Mouse (Mus musculus): Measurements from ENCODE around the gene Nhlrc3. TPM values are rescaled to one million over a fixed set of nuclear protein-coding genes. Genes with fewer than 3 reads are reported as not detected.
A peak's percentile ranks its signal among the peaks of the same experiment; 100 is the strongest.

Gene Nhlrc3
- 13.5 and 13.7 TPM in 2 replicates for polyA plus RNA-seq (2016; fragmentation: Nextera tagmentation; extraction: Ambion mirVana)

GRCm38 (mm10) chr3:53463046-53463764 lies at the start of gene Nhlrc3, which contains the start of gene Proser1:
Gene Nhlrc3 (minus strand): TSS chr3:53463332.
Gene Proser1 (plus strand): TSS chr3:53463666.
- Histone ChIP-seq H3K27me3 (no peaks in the 10 kb centered on the region), H3K9ac (peak within 1 kb of the TSS; percentile 88), H3K4me3 (peak within 1 kb of the TSS; percentile 80), H3K36me3 (peaks cover 20% of the 10 kb centered on the region; the same call in 1 of the 2 replicates), H3K4me1 (peaks cover 38% of the 10 kb centered on the region), H3K27ac (peak within 1 kb of the TSS; percentile 90), H3K9me3 (replicated peaks) (no peaks in the 10 kb centered on the region), H3K4me2 (replicated peaks) (peak within 1 kb of the TSS; percentile 72)
- ATAC-seq (ENCODE audit: low FRiP score), result peak; percentile 98
- under 1% methylated on average over 52 of the region's 52 CpGs for WGBS

DNA sequence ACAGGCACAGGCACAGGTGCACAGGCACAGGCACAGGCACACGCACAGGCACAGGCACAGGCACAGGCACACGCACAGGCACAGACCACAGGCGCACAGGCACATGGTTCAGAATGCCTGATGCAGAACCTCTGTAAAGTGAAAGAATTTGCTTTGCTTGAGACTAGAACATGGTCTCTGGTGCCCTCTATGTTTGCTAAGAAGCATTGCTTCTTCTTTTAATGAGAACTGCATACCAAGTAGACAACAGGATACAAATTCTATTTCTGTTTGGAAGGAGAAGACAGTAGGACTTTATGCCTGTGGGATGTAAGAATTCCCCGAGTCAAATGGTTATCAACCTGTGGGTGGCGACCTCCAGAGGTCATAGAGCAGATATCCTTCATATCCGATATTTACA lies 39.3 kb upstream of the Nhlrc3 start:
- Histone ChIP-seq H3K9me3 (replicated peaks) (no peaks in the 10 kb centered on the region), H3K4me2 (replicated peaks) (no peak overlapping the region), H3K36me3 (no peaks in the 10 kb centered on the region), H3K27ac (no peak overlapping the region), H3K9ac (no peak overlapping the region), H3K4me1 (no peaks in the 10 kb centered on the region), H3K4me3 (no peak overlapping the region), H3K27me3 (no peaks in the 10 kb centered on the region)
- 72% methylated on average over 6 of the region's 6 CpGs for WGBS
- ATAC-seq (ENCODE audit: low FRiP score), result no peak

- no peak overlapping the region for H3K9ac ChIP-seq
- whole genome bisulfite sequencing, result 88% methylated on average over 6 of the region's 6 CpGs
- no peaks in the 10 kb centered on the region for H3K27me3 ChIP-seq
- no peak overlapping the region for H3K4me3 ChIP-seq
- H3K9me3 ChIP-seq (replicated peaks), result no peaks in the 10 kb centered on the region
- no peaks in the 10 kb centered on the region for H3K4me1 ChIP-seq
- H3K36me3 ChIP-seq, result no peaks in the 10 kb centered on the region
- no peak overlapping the region for H3K4me2 ChIP-seq (replicated peaks)
- no peak for ATAC-seq (ENCODE audit: low FRiP score)
- no peak overlapping the region for H3K27ac ChIP-seq
Observed at GRCm38 (mm10) chr3:53498351-53498905, 35.3 kb upstream of the Nhlrc3 start.

DNA sequence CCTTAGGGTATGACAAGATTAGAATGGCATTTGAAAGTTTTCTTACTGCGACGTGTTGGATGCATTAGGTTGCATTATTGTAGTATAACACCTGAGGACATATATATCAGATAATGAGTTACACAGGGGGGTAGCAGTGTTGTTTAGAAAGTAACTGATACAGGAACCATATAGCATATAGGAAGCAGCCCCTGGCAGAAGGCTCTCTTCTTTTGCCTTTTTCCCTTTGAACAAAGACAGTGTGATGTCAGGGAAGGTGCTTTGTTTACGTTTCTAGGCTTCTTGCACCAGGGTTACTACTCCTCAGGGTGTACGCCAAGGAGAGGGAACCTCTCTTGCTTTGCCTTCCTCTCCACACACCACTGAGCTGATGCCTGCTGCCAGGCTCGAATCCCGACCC lies 25.2 kb upstream of the Nhlrc3 start, which contains the start of gene Stoml3:
TSS of gene Stoml3 (plus strand) at position 301 of the 400 bp plus-strand sequence.
- H3K9me3 ChIP-seq (replicated peaks), result no peaks in the 10 kb centered on the region
- 78% methylated on average over 6 of the region's 6 CpGs for WGBS
- no peak within 1 kb of the TSS for H3K4me2 ChIP-seq (replicated peaks)
- no peak within 1 kb of the TSS for H3K27ac ChIP-seq
- no peaks in the 10 kb centered on the region for H3K36me3 ChIP-seq
- no peak within 1 kb of the TSS for H3K9ac ChIP-seq
- no peak within 1 kb of the TSS for H3K4me3 ChIP-seq
- ATAC-seq (ENCODE audit: low FRiP score), result no peak
- 0 out of 2 replicates have a peak, but pooled peaks cover 2% of the 10 kb centered on the region for H3K4me1 ChIP-seq
- H3K27me3 ChIP-seq, result no peaks in the 10 kb centered on the region

DNA sequence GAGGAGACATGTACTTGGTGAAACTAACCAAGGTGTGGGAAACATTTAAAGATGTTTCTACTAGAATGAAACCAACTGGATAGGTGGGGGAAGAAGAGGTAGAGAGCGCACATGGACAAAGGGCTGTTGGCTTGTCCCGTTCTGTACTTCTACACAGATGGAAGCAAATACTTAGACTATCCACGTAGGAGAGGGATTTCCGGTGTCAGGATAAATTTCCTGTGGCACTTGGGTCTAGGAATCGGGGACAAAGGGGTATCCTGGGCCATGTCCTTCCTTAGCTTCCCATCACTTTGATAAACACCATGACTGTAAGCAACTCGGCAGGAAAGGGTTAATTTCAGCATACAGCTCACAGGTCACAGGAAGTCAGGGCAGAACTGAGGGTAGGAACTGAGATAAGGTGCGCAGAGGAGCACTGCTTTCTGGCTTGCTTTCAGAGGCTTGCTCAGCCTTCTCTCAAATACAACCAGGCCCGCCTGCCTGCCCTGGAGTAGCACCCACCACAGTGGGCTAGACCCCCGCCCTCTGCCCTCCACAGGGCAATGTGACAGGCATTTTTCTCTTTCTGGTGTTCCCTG lies 24.0 kb upstream of the Nhlrc3 start:
- H3K9me3 ChIP-seq (replicated peaks), result no peaks in the 10 kb centered on the region
- peaks cover 7% of the 10 kb centered on the region for H3K36me3 ChIP-seq
- H3K4me3 ChIP-seq, result no peak overlapping the region
- 0 out of 2 replicates have a peak, but pooled peaks cover 2% of the 10 kb centered on the region for H3K4me1 ChIP-seq
- ATAC-seq (ENCODE audit: low FRiP score), result no peak
- no peak overlapping the region for H3K9ac ChIP-seq
- 79% methylated on average over 9 of the region's 9 CpGs for WGBS
- H3K27me3 ChIP-seq, result no peaks in the 10 kb centered on the region
- no peak overlapping the region for H3K27ac ChIP-seq
- H3K4me2 ChIP-seq (replicated peaks), result no peak overlapping the region

- Histone ChIP-seq H3K36me3 (peaks cover 11% of the 10 kb centered on the region), H3K4me1 (0 out of 2 replicates have a peak, but pooled peaks cover 2% of the 10 kb centered on the region), H3K9ac (no peak overlapping the region), H3K4me2 (replicated peaks) (no peak overlapping the region), H3K4me3 (no peak overlapping the region), H3K9me3 (replicated peaks) (no peaks in the 10 kb centered on the region), H3K27me3 (no peaks in the 10 kb centered on the region), H3K27ac (no peak overlapping the region)
- WGBS, result 77% methylated on average over 10 of the region's 10 CpGs
- no peak for ATAC-seq (ENCODE audit: low FRiP score)
Observed at GRCm38 (mm10) chr3:53486561-53486960, 23.4 kb upstream of the Nhlrc3 start.

DNA sequence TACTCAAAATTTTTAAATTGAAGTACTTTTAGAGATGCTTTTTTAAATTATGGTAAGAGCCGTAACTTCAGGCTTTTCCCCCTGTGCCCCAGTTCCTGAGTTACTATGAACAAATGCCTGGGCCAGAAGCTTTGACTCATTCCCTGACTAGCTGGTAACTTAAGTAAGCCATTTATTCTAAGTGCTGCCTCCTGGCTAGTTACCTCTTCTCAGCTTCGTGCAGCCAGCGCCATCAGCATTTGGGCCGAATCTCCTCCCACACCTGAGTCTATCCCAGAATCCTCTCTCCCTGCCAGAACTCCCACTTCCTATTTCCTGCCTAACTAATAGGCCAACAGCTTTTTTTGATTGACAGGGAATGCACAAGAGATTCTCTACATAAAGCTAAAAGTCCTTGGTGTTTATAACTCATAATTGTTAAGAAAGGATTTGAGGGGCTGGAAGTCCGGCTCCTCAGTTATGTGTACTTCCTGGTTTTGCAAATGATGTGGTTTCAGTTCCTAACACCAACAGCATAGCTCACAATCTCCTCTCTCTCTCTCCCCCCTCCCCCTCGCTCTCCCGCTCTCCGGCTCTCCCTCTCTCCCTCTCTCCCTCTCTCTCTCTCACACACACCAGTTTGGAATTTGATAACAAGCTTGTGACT lies 20.4 kb upstream of the Nhlrc3 start:
- H3K4me1 ChIP-seq, result 0 out of 2 replicates have a peak, but pooled peaks cover 2% of the 10 kb centered on the region
- H3K27ac ChIP-seq, result no peak overlapping the region
- H3K9ac ChIP-seq, result no peak overlapping the region
- WGBS, result 85% methylated on average over 8 of the region's 8 CpGs
- ATAC-seq (ENCODE audit: low FRiP score), result no peak
- no peaks in the 10 kb centered on the region for H3K27me3 ChIP-seq
- H3K4me3 ChIP-seq, result no peak overlapping the region
- H3K9me3 ChIP-seq (replicated peaks), result no peaks in the 10 kb centered on the region
- no peak overlapping the region for H3K4me2 ChIP-seq (replicated peaks)
- H3K36me3 ChIP-seq, result peaks cover 37% of the 10 kb centered on the region

DNA sequence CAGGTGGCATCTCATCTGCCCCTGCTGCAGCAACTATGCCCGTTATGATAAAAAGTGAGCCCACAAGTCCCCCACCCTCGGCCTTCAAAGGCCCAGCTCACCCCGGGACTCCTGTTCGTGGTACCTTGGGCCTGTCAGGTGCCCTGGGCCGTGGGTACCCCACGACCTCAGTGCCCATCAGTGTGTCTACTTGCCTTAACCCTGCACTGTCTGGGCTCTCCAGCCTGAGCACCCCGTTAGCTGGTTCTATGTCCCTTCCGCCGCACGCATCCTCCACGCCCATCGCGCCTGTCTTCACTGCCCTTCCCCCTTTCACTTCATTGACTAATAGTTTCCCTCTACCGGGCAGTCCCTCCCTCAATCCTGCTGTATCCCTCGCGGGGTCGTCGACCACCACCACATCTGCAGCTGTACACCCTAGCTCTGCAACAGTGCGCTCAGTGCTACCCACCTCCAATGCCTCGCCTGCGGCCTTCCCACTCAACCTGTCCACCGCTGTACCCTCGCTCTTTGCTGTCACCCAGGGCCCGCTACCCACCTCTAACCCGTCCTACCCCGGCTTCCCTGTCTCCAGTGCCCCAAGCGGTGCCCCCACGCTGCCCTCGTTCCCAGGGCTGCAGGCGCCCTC lies 15.4 kb upstream of the Nhlrc3 start:
- Histone ChIP-seq H3K9me3 (replicated peaks) (no peaks in the 10 kb centered on the region), H3K9ac (no peak overlapping the region), H3K36me3 (peaks cover 84% of the 10 kb centered on the region), H3K4me2 (replicated peaks) (no peak overlapping the region), H3K4me1 (no peaks in the 10 kb centered on the region), H3K4me3 (no peak overlapping the region), H3K27ac (no peak overlapping the region), H3K27me3 (no peaks in the 10 kb centered on the region)
- 94% methylated on average over 30 of the region's 30 CpGs for WGBS
- ATAC-seq (ENCODE audit: low FRiP score), result no peak; the same call in 1 of the 2 replicates

DNA sequence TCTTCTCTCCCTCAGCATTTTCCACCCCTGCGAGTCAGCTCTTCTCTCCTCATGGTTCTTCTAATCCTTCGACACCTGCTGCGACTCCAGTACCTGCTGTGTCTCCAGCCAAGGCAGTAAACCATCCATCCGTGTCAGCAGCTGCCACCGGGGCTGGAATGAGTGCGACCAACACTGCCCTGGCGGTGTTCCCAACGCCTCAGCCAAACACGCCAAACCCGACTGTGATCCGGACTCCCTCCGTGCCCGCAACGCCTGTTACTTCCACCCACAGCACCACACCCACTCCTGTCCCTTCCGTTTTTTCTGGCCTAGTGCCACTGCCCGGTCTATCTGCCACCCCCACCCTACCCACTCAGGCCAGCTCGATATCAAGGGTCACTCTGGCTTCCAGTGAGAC lies 14.3 kb upstream of the Nhlrc3 start:
- no peak for ATAC-seq (ENCODE audit: low FRiP score)
- Histone ChIP-seq H3K36me3 (peaks cover 92% of the 10 kb centered on the region), H3K9me3 (replicated peaks) (no peaks in the 10 kb centered on the region), H3K27me3 (no peaks in the 10 kb centered on the region), H3K4me1 (no peaks in the 10 kb centered on the region), H3K4me2 (replicated peaks) (no peak overlapping the region), H3K27ac (no peak overlapping the region), H3K4me3 (no peak overlapping the region), H3K9ac (no peak overlapping the region)
- 92% methylated on average over 17 of the region's 17 CpGs for whole genome bisulfite sequencing

DNA sequence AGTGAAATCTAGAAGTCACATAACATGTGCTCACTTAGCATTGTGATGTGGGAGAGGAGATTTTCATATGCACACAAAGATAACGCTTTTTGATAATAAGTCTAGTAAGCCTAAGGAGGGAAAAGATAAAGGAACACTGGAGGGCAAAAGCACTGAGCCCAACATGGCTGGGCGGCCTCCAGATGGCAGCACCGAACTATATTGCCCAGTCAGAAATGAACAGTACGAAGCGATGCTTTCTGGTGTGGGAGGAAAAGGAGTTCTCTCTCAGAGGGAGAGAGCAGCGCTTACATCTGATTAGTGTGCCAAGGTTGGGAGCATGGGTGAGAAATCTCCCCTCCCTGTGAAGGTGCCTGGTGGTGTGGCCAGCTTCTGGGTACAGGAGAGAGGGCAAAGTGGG lies 12.8 kb upstream of the Nhlrc3 start:
- Histone ChIP-seq H3K36me3 (peaks cover 94% of the 10 kb centered on the region), H3K9me3 (replicated peaks) (no peaks in the 10 kb centered on the region)
- no peak; the same call in 1 of the 2 replicates for ATAC-seq (ENCODE audit: low FRiP score)

GRCm38 (mm10) chr3:53474179-53474578 lies 11.0 kb upstream of the Nhlrc3 start:
- H3K4me1 ChIP-seq, result no peaks in the 10 kb centered on the region
- no peaks in the 10 kb centered on the region for H3K27me3 ChIP-seq
- H3K9ac ChIP-seq, result no peak overlapping the region
- ATAC-seq (ENCODE audit: low FRiP score), result no peak
- H3K27ac ChIP-seq, result no peak overlapping the region
- H3K36me3 ChIP-seq, result peaks cover 81% of the 10 kb centered on the region
- H3K4me3 ChIP-seq, result no peak overlapping the region
- no peak overlapping the region for H3K4me2 ChIP-seq (replicated peaks)
- WGBS, result 82% methylated on average over 4 of the region's 4 CpGs
- H3K9me3 ChIP-seq (replicated peaks), result no peaks in the 10 kb centered on the region

More for the DNA sequence above, 12.8 kb upstream of the Nhlrc3 start:
- Histone ChIP-seq H3K27me3 (no peaks in the 10 kb centered on the region), H3K9ac (no peak overlapping the region), H3K4me2 (replicated peaks) (no peak overlapping the region), H3K4me3 (no peak overlapping the region), H3K4me1 (no peaks in the 10 kb centered on the region), H3K27ac (no peak overlapping the region)
- 75% methylated on average over 6 of the region's 6 CpGs for WGBS

- no peaks in the 10 kb centered on the region for H3K27me3 ChIP-seq
- no peaks in the 10 kb centered on the region for H3K9me3 ChIP-seq (replicated peaks)
- peaks cover 60% of the 10 kb centered on the region for H3K36me3 ChIP-seq
- no peak overlapping the region for H3K4me2 ChIP-seq (replicated peaks)
- no peak for ATAC-seq (ENCODE audit: low FRiP score)
- H3K4me1 ChIP-seq, result peaks cover 5% of the 10 kb centered on the region; the same call in 1 of the 2 replicates
- H3K27ac ChIP-seq, result no peak overlapping the region
- WGBS, result 96% methylated on average over 5 of the region's 5 CpGs
- no peak overlapping the region for H3K4me3 ChIP-seq
- H3K9ac ChIP-seq, result no peak overlapping the region
Observed at GRCm38 (mm10) chr3:53472061-53472460, 8.9 kb upstream of the Nhlrc3 start.
